Mouse (Mus musculus): ENCODE data around the gene Ccdc33. TPM values are rescaled to one million over a fixed set of nuclear protein-coding genes. Genes with fewer than 3 reads are reported as not detected.
A peak's percentile ranks its signal among the peaks of the same experiment; 100 is the strongest.

The Ccdc33 gene
- total and polyA plus RNA-seq, 3 experiments: 1.3 TPM; not detected in 2

GRCm38 (mm10) chr9:58065977-58066730 is 52.5 kb downstream of the Ccdc33 start:
- H3K36me3 ChIP-seq (ENCODE audit: control insufficient read depth, insufficient read depth, low read length): no peaks in the 10 kb centered on the region
- no peak overlapping the region for H3K9ac ChIP-seq (ENCODE audit: low read depth, low read length)
- no peaks in the 10 kb centered on the region for H3K79me2 ChIP-seq (replicated peaks; ENCODE audit: control insufficient read depth, insufficient read depth, low read length)
- intact Hi-C loops (cut with DNase I): no loop called here
- TF ChIP-seq POLR2A (IDR thresholded peaks at IDR 0.05; ENCODE audit: insufficient read depth, low read depth, low read length) (no peak), CTCF (IDR thresholded peaks at IDR 0.05) (no peak), EP300 (IDR thresholded peaks at IDR 0.05; ENCODE audit: insufficient read depth, low read depth, low read length) (no peak)
- no peak for DNase-seq
- peaks cover 3% of the 10 kb centered on the region; the same call in 1 of the 2 replicates for H3K27me3 ChIP-seq (ENCODE audit: control insufficient read depth, insufficient read depth, low read length)
- H3K4me1 ChIP-seq (ENCODE audit: control insufficient read depth, insufficient read depth, low read length): no peaks in the 10 kb centered on the region; the same call in 1 of the 2 replicates
- H3K27ac ChIP-seq: no peak overlapping the region
- 57% methylated on average over 6 of the region's 6 CpGs for WGBS
- H3K4me3 ChIP-seq: no peak overlapping the region

GRCm38 (mm10) chr9:58065532-58065931 is 53.1 kb downstream of the Ccdc33 start:
- DNase-seq: no peak
- H3K36me3 ChIP-seq (ENCODE audit: control insufficient read depth, insufficient read depth, low read length): no peaks in the 10 kb centered on the region
- H3K27ac ChIP-seq: no peak overlapping the region
- H3K27me3 ChIP-seq (ENCODE audit: control insufficient read depth, insufficient read depth, low read length): peaks cover 3% of the 10 kb centered on the region; the same call in 1 of the 2 replicates
- H3K4me3 ChIP-seq: no peak overlapping the region
- no peaks in the 10 kb centered on the region; the same call in 1 of the 2 replicates for H3K4me1 ChIP-seq (ENCODE audit: control insufficient read depth, insufficient read depth, low read length)
- WGBS: 73% methylated on average over 6 of the region's 6 CpGs
- TF ChIP-seq EP300 (IDR thresholded peaks at IDR 0.05; ENCODE audit: insufficient read depth, low read depth, low read length): no peak
- no peak for TF ChIP-seq POLR2A (IDR thresholded peaks at IDR 0.05; ENCODE audit: insufficient read depth, low read depth, low read length)
- TF ChIP-seq CTCF (IDR thresholded peaks at IDR 0.05): no peak
- no peak overlapping the region for H3K9ac ChIP-seq (ENCODE audit: low read depth, low read length)
- H3K79me2 ChIP-seq (replicated peaks; ENCODE audit: control insufficient read depth, insufficient read depth, low read length): no peaks in the 10 kb centered on the region
- intact Hi-C loops (cut with DNase I): no loop called here

GRCm38 (mm10) chr9:58063531-58063930 is 55.1 kb downstream of the Ccdc33 start, which contains the start of gene Stra6:
Stra6 (plus strand) TSS chr9:58063788.
- TF ChIP-seq CTCF (IDR thresholded peaks at IDR 0.05) (no peak), POLR2A (IDR thresholded peaks at IDR 0.05; ENCODE audit: insufficient read depth, low read depth, low read length) (no peak), EP300 (IDR thresholded peaks at IDR 0.05; ENCODE audit: insufficient read depth, low read depth, low read length) (no peak)
- H3K36me3 ChIP-seq (ENCODE audit: control insufficient read depth, insufficient read depth, low read length): no peaks in the 10 kb centered on the region
- H3K27ac ChIP-seq: no peak within 1 kb of the TSS
- intact Hi-C loops (cut with DNase I): no loop called here
- no peak for DNase-seq
- H3K4me3 ChIP-seq: no peak within 1 kb of the TSS
- no peak within 1 kb of the TSS for H3K9ac ChIP-seq (ENCODE audit: low read depth, low read length)
- H3K27me3 ChIP-seq (ENCODE audit: control insufficient read depth, insufficient read depth, low read length): peaks cover 3% of the 10 kb centered on the region; the same call in 1 of the 2 replicates
- no peaks in the 10 kb centered on the region for H3K79me2 ChIP-seq (replicated peaks; ENCODE audit: control insufficient read depth, insufficient read depth, low read length)
- WGBS: 5% methylated on average over 3 of the region's 3 CpGs
- H3K4me1 ChIP-seq (ENCODE audit: control insufficient read depth, insufficient read depth, low read length): no peaks in the 10 kb centered on the region; the same call in 1 of the 2 replicates

- WGBS: 8% methylated on average over 23 of the region's 23 CpGs
- Histone ChIP-seq H3K4me1 (ENCODE audit: control insufficient read depth, insufficient read depth, low read length) (no peaks in the 10 kb centered on the region), H3K79me2 (replicated peaks; ENCODE audit: control insufficient read depth, insufficient read depth, low read length) (no peaks in the 10 kb centered on the region), H3K4me3 (no peak overlapping the region), H3K27ac (no peak overlapping the region), H3K36me3 (ENCODE audit: control insufficient read depth, insufficient read depth, low read length) (no peaks in the 10 kb centered on the region), H3K9ac (ENCODE audit: low read depth, low read length) (no peak overlapping the region), H3K27me3 (ENCODE audit: control insufficient read depth, insufficient read depth, low read length) (peaks cover 3% of the 10 kb centered on the region; the same call in 1 of the 2 replicates)
- DNase-seq: peak in 1 of 2 experiments; percentile 60
- TF ChIP-seq EP300 (IDR thresholded peaks at IDR 0.05; ENCODE audit: insufficient read depth, low read depth, low read length) (no peak), CTCF (IDR thresholded peaks at IDR 0.05) (no peak), POLR2A (IDR thresholded peaks at IDR 0.05; ENCODE audit: insufficient read depth, low read depth, low read length) (no peak)
- intact Hi-C loops (cut with DNase I): no loop called here
Measured at GRCm38 (mm10) chr9:58060677-58061667, 57.7 kb downstream of the Ccdc33 start.

- no peak overlapping the region for H3K9ac ChIP-seq (ENCODE audit: low read depth, low read length)
- H3K79me2 ChIP-seq (replicated peaks; ENCODE audit: control insufficient read depth, insufficient read depth, low read length): no peaks in the 10 kb centered on the region
- intact Hi-C loops (cut with DNase I): no loop called here
- H3K36me3 ChIP-seq (ENCODE audit: control insufficient read depth, insufficient read depth, low read length): no peaks in the 10 kb centered on the region
- DNase-seq: no peak
- H3K27ac ChIP-seq: no peak overlapping the region
- H3K4me1 ChIP-seq (ENCODE audit: control insufficient read depth, insufficient read depth, low read length): no peaks in the 10 kb centered on the region
- 56% methylated on average over 1 of the region's 1 CpGs for WGBS
- H3K27me3 ChIP-seq (ENCODE audit: control insufficient read depth, insufficient read depth, low read length): peaks cover 3% of the 10 kb centered on the region; the same call in 1 of the 2 replicates
- TF ChIP-seq EP300 (IDR thresholded peaks at IDR 0.05; ENCODE audit: insufficient read depth, low read depth, low read length): no peak
- TF ChIP-seq CTCF (IDR thresholded peaks at IDR 0.05): no peak
- no peak for TF ChIP-seq POLR2A (IDR thresholded peaks at IDR 0.05; ENCODE audit: insufficient read depth, low read depth, low read length)
- H3K4me3 ChIP-seq: no peak overlapping the region
Measured at GRCm38 (mm10) chr9:58059920-58060319, 58.7 kb downstream of the Ccdc33 start.

Measured in heart, adult 2 months (tissue).